Mouse (Mus musculus) G1E (cell line): ENCODE results near the gene Gm13279.
"Not testable (repeated sequence)": the region's sequence is repeated elsewhere in the genome, so short reads cannot be mapped to it uniquely, and the experiment has no call there.

Source experiments
- CTCF ChIP-seq: IDR thresholded peaks from 2 replicates; pipeline ENCODE4 v1.5.1; 2012; ENCODE audit warnings: low read depth, low read length, inconsistent platforms, mixed read lengths
- GATA1 ChIP-seq: IDR thresholded peaks from 2 replicates; pipeline ENCODE4 v1.6.1; 2012; ENCODE audit warnings: borderline replicate concordance, low read length, inconsistent platforms, mixed read lengths
- GATA2 ChIP-seq: IDR thresholded peaks from 2 replicates; pipeline ENCODE4 v1.6.1; 2012; ENCODE audit warnings: low read depth, low read length, inconsistent platforms, borderline replicate concordance
- POLR2AphosphoS5 ChIP-seq: IDR thresholded peaks from 2 replicates; pipeline ENCODE4 v1.6.1; 2012; ENCODE audit warnings: low read depth, low read length, inconsistent platforms; ENCODE audit not compliant: insufficient replicate concordance
- TAL1 ChIP-seq: conservative IDR thresholded peaks from 2 replicates; pipeline ENCODE4 v1.6.1; 2012; ENCODE audit warnings: low read depth, low read length, inconsistent platforms, mixed read lengths

- TF ChIP-seq CTCF, POLR2AphosphoS5, GATA2, GATA1, TAL1: not testable (repeated sequence)
These were observed 38.0 kb downstream of the Gm13279 start, which contains the start of gene Ifna5 for GRCm38 (mm10) chr4:88835225-88835624.
